Mouse (Mus musculus) cerebellum, adult 9-11 months (tissue): ENCODE measurements at regions not wholly inside any gene's neighbourhood (a gene's known extent, or its start where the extent isn't known, plus 50 kb on each side); places are given as distances from the start of the nearest gene placed in this dataset.

Experiments
- DNase-seq: peaks from one replicate; pipeline ENCODE4 v3.0.0; 2022

- no peak for DNase-seq
These were observed 56.5 kb upstream of the Lsm6 start for GRCm38 (mm10) chr8:78877423-78877822.

GRCm38 (mm10) chr8:78889708-78890107 is 68.8 kb upstream of the Lsm6 start:
- DNase-seq: no peak

- no peak for DNase-seq
These were observed 69.6 kb upstream of the Lsm6 start for GRCm38 (mm10) chr8:78890571-78890970.

- DNase-seq: peak; percentile 31
These were observed 78.9 kb upstream of the Lsm6 start for GRCm38 (mm10) chr8:78899887-78900286.

- no peak for DNase-seq
These were observed 82.1 kb upstream of the Lsm6 start for GRCm38 (mm10) chr8:78903034-78903433.

- DNase-seq: no peak
These were observed 87.0 kb upstream of the Lsm6 start for GRCm38 (mm10) chr8:78907918-78908317.

- no peak for DNase-seq
These were observed 90.4 kb upstream of the Lsm6 start for GRCm38 (mm10) chr8:78911288-78911873.

- no peak for DNase-seq
These were observed 91.5 kb upstream of the Lsm6 start for GRCm38 (mm10) chr8:78912470-78912869.

GRCm38 (mm10) chr8:78913823-78914222 is 92.9 kb upstream of the Lsm6 start:
- DNase-seq: no peak

- DNase-seq: no peak
These were observed 97.4 kb upstream of the Zfp827 start for GRCm38 (mm10) chr8:78930610-78931397.

GRCm38 (mm10) chr8:78932069-78932468 is 96.2 kb upstream of the Zfp827 start:
- no peak for DNase-seq

GRCm38 (mm10) chr8:78940049-78940448 is 88.2 kb upstream of the Zfp827 start:
- no peak for DNase-seq

GRCm38 (mm10) chr8:78941558-78941957 is 86.7 kb upstream of the Zfp827 start:
- DNase-seq: no peak

- no peak for DNase-seq
These were observed 83.9 kb upstream of the Zfp827 start for GRCm38 (mm10) chr8:78944367-78944766.

GRCm38 (mm10) chr8:78945607-78946006 is 82.6 kb upstream of the Zfp827 start:
- DNase-seq: no peak

GRCm38 (mm10) chr8:78946085-78946484 is 82.2 kb upstream of the Zfp827 start:
- DNase-seq: no peak

GRCm38 (mm10) chr8:78975034-78975433 is 53.2 kb upstream of the Zfp827 start:
- no peak for DNase-seq
